Mouse (Mus musculus) E14TG2a.4 (cell line): Measurements from ENCODE around the gene Stat2.

Source experiments
- CTCF ChIP-seq: conservative IDR thresholded peaks from 2 replicates; pipeline ENCODE4 v1.5.1; 2014; ENCODE audit warnings: low read length
- POU5F1 ChIP-seq: IDR thresholded peaks from 2 replicates; pipeline ENCODE4 v1.6.1; 2014; ENCODE audit warnings: low read length, borderline replicate concordance

DNA sequence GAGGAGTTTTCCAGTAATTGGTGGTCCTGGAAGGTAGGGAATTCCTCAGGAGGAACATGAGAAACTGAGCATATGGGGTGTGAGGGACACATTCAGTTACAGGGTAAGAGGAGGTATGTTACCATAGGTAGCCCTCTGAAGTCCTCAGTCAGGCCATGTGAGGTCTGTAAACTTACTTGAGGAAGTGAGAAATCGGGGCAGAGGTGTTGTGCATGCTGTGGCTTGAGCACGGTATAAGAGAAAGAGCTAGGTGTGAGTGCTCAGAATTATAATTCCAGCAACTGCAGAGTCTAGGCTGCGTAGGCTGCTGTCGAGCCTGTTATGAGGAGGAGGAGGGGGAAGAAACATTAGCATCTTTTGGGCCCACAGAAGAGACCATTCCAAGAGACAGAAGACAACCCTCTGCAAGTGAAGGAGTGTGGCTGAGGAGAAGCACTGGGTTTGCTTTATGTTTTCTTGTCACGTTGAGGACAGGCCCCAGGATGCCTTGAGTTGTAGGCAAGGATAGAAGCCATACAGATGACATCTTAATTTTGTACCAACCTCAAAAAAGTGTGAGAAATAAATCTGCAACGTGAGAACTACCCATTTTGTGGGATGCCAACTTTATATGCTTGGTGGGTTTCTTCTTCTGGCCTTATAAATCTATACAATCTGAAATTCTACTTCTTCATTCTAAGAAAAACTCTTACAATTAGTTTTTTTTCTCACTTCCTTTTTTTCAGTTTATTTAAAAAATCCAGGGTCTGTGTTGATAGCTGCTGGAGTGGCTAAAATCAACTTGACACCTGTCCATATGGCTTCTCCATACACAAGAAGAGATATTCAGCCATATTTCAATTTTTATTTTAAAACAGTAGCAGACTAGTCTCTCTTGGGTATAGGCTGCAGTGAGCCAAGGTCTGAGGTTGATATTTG lies 6.7 kb upstream of the Stat2 start:
- no peak for TF ChIP-seq CTCF
- no peak for TF ChIP-seq POU5F1
